Mouse (Mus musculus): Measurements from ENCODE around the gene Gm6401.
"Not testable (repeated sequence)": the region's sequence is repeated elsewhere in the genome, so short reads cannot be mapped to it uniquely, and the experiment has no call there.

The Gm6401 gene

GRCm38 (mm10) chr14:41967827-41968226 lies at the start of gene Gm6401:
Gene Gm6401 (minus strand): TSS chr14:41967927.
- DNase-seq (ENCODE audit: low spot score) = not testable (repeated sequence)

DNA sequence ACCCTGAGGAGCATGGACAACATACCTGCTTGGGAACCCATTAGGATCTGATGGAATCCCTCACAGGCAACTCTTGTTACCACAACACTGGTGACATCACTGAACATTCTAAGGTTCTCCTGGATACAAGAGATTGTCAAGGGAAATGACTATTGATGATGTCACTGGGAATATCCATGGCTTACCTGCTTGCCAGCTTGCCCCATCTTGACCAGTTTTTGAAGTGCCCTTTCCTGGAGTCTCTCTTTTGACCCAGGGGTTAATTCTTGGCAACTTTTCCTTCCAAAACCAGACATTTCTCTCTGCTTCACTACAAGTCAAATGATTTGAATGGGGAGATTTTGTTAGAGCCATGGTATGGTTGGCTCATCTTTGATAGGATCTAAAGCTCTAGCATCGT lies 15.5 kb upstream of the Gm6401 start, which contains the start of gene Gm3543:
Gm3543 (minus strand) TSS at position 101 of the 400 bp plus-strand sequence.
- not testable (repeated sequence) for DNase-seq (ENCODE audit: low spot score)

DNA sequence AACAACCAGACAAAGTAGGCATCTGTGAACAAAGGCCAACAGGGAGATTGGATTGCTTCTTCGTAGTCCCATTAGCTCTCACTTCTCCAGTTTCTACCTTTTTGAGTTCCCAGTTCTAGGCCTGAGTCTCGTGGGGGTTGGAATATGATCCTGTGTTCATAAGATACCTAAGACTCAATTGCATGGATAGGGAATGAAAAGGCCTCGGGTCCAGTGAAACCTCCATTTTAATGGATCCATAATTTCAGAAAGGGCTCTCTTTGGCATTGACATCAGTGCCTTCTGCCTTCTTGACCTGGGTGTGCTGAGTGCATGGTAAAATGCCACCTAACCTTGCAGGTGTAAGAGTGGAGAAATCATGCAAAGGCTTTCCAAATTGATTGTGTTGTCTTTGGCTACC lies 869 bp upstream of the Gm6401 start:
- not testable (repeated sequence) for DNase-seq (ENCODE audit: low spot score)

DNA sequence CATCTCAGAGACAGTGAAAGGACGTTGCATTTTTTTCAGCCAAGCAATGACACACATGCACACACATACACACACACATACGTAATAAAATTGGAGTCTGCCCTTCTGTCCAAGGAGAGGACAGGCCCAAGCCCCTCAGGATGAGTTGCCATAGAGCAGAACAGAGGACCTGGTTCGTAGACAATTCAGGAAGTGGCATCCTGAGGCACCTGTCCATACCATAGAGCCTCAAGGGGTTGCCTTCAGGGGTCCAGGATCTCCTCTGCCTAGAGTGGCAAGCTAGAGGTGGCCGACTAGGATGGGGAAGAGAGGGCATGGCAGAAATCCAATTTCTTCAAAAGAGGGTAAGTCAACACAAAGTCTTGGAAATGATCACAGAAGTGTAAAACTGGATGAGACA lies 3.6 kb downstream of the Gm6401 start:
- not testable (repeated sequence) for DNase-seq (ENCODE audit: low spot score)

DNA sequence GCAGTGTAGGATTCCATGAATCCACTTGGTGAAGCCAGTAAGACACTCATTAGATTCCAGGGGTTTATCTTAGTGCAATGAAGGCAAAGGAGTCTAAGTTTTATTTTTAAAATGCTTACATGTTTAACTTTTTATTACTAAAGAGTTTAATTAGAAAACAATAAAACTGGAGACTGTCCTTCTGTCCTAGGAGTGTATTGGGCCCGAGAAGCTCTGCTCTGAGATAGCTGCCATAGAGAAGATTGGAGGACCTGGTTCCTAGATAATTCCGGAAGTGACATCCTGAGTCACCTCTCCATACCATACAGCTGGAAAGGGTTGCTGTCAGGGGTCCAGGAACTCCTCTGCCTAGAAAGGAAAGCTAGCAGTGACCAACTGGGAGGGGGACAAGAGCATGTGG lies 24.0 kb downstream of the Gm6401 start, which contains the start of gene 1700024B05Rik:
1700024B05Rik (plus strand) TSS at position 301 of the 400 bp plus-strand sequence.
- DNase-seq (ENCODE audit: low spot score) = not testable (repeated sequence)

DNA sequence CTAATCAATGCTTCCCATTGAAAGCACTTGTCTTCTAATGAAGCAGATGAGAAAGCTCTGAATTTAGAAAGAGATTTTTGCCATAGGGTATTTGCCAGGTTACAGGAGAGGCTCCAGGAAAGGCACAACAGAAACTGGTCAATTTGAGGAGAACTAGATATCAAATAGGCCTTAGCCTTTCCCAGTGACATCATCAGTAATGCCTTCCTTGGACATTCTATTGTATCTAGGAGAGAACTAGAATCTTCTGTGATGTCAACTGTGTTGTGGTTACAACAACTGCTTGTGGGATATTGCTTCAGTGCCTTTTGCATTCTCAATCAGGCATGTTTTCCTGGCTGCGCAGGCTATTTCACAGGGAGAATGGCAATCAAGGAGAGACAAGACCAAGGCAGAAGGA lies 43.1 kb downstream of the Gm6401 start, which contains the start of gene 1700049E17Rik1:
1700049E17Rik1 (plus strand) TSS at position 301 of the 400 bp plus-strand sequence.
- not testable (repeated sequence) for DNase-seq (ENCODE audit: low spot score)

Measured in embryo, embryonic 10 days (tissue).